Mouse (Mus musculus): ENCODE measurements around the gene Gm13090. TPM values are rescaled to one million over a fixed set of nuclear protein-coding genes. Genes with fewer than 3 reads are reported as not detected.

Gene Gm13090
- total and polyA plus RNA-seq, 2 experiments from 2014 or later = not detected

GRCm38 (mm10) chr4:151087358-151087757 is 2.0 kb upstream of the Gm13090 start:
- Histone ChIP-seq H3K4me2 (ENCODE audit: low read depth, low read length, poor library complexity, severe bottlenecking) (no peak overlapping the region), H3K9ac (replicated peaks; ENCODE audit: low read length, poor library complexity, severe bottlenecking) (no peak overlapping the region), H3K9me3 (ENCODE audit: low read length) (no peaks in the 10 kb centered on the region), H3K36me3 (ENCODE audit: insufficient read depth, low read length) (peaks cover 39% of the 10 kb centered on the region), H3K4me1 (ENCODE audit: insufficient read depth, low read length) (no peaks in the 10 kb centered on the region), H3K27me3 (ENCODE audit: insufficient read depth, low read length) (no peaks in the 10 kb centered on the region), H3K27ac (ENCODE audit: low read depth, low read length) (no peak overlapping the region), H3K4me3 (ENCODE audit: low read depth, low read length) (no peak overlapping the region)
- WGBS = 100% methylated on average over 1 of the region's 1 CpGs
- DNase-seq (ENCODE audit: low spot score) (no peak), ATAC-seq (ENCODE audit: low FRiP score) (no peak)
- peak; percentile 60 for TF ChIP-seq CTCF (IDR thresholded peaks at IDR 0.05)

DNA sequence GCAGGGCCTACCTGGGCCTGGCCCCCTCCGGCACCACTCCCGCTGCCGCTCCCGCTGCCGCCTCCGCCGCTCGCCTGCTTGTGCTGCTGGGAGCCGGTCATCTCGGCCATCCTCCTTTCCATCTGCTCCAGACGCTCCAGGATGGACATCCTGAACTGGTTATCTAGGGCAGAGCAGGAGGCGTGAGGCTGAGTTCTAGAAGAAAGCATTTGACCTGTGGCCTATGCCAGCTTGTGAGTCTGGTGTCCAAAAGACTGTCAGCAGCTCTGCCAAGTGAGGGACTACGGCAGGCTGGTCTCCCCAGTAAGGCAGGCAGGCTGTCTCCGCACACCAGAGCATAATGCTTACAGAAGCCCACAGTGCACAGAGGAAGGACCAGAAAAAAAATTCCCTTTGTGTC is 551 bp upstream of the Gm13090 start:
- peak; percentile 47 for DNase-seq (ENCODE audit: low spot score)
- no peak for TF ChIP-seq CTCF (IDR thresholded peaks at IDR 0.05)
- Histone ChIP-seq H3K27ac (ENCODE audit: low read depth, low read length) (no peak overlapping the region), H3K36me3 (ENCODE audit: insufficient read depth, low read length) (peaks cover 26% of the 10 kb centered on the region), H3K4me1 (ENCODE audit: insufficient read depth, low read length) (no peaks in the 10 kb centered on the region), H3K27me3 (ENCODE audit: insufficient read depth, low read length) (no peaks in the 10 kb centered on the region), H3K9me3 (ENCODE audit: low read length) (no peaks in the 10 kb centered on the region), H3K4me3 (ENCODE audit: low read depth, low read length) (no peak overlapping the region), H3K4me2 (ENCODE audit: low read depth, low read length, poor library complexity, severe bottlenecking) (no peak overlapping the region), H3K9ac (replicated peaks; ENCODE audit: low read length, poor library complexity, severe bottlenecking) (no peak overlapping the region)
- no peak for ATAC-seq (ENCODE audit: low FRiP score)
- WGBS = 90% methylated on average over 14 of the region's 14 CpGs

DNA sequence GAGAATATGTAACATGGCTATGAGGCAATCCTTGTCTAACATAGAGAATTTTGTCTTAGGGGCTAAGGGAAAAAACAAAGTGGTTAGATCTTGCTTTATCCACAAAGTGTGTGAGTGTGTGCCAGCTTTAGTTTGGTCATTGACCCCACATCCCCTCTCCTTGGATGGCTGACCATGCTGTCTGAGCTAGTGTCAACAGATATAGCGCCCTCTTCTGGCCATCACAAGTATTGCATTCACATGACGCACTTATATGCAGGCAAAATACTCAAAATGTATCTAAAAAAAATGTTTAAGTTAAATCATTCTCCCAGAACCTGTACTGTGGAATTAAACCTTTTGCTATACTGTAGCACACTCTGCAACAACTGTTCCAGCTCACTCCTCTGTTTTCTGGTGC is 5.8 kb downstream of the Gm13090 start:
- H3K27ac ChIP-seq (ENCODE audit: low read depth, low read length) = no peak overlapping the region
- 25% methylated on average over 2 of the region's 2 CpGs for WGBS
- no peaks in the 10 kb centered on the region for H3K4me1 ChIP-seq (ENCODE audit: insufficient read depth, low read length)
- no peak overlapping the region for H3K4me3 ChIP-seq (ENCODE audit: low read depth, low read length)
- peak; percentile 82 for TF ChIP-seq CTCF (IDR thresholded peaks at IDR 0.05)
- no peaks in the 10 kb centered on the region for H3K36me3 ChIP-seq (ENCODE audit: insufficient read depth, low read length)
- H3K9ac ChIP-seq (replicated peaks; ENCODE audit: low read length, poor library complexity, severe bottlenecking) = no peak overlapping the region
- no peaks in the 10 kb centered on the region for H3K9me3 ChIP-seq (ENCODE audit: low read length)
- ATAC-seq (ENCODE audit: low FRiP score) (0 out of 2 replicates have a peak, but pooled peaks have one; percentile 41), DNase-seq (ENCODE audit: low spot score) (peak; percentile 64)
- H3K27me3 ChIP-seq (ENCODE audit: insufficient read depth, low read length) = no peaks in the 10 kb centered on the region
- H3K4me2 ChIP-seq (ENCODE audit: low read depth, low read length, poor library complexity, severe bottlenecking) = no peak overlapping the region

- TF ChIP-seq CTCF (IDR thresholded peaks at IDR 0.05) = no peak
- Histone ChIP-seq H3K4me1 (ENCODE audit: insufficient read depth, low read length) (no peaks in the 10 kb centered on the region), H3K9ac (replicated peaks; ENCODE audit: low read length, poor library complexity, severe bottlenecking) (no peak overlapping the region), H3K27ac (ENCODE audit: low read depth, low read length) (no peak overlapping the region), H3K9me3 (ENCODE audit: low read length) (no peaks in the 10 kb centered on the region), H3K4me2 (ENCODE audit: low read depth, low read length, poor library complexity, severe bottlenecking) (no peak overlapping the region), H3K4me3 (ENCODE audit: low read depth, low read length) (no peak overlapping the region), H3K36me3 (ENCODE audit: insufficient read depth, low read length) (no peaks in the 10 kb centered on the region), H3K27me3 (ENCODE audit: insufficient read depth, low read length) (no peaks in the 10 kb centered on the region)
- 86% methylated on average over 18 of the region's 18 CpGs for WGBS
- DNase-seq (ENCODE audit: low spot score) = no peak
- ATAC-seq (ENCODE audit: low FRiP score) = no peak
Measured at GRCm38 (mm10) chr4:151096334-151097103, 7.1 kb downstream of the Gm13090 start.

DNA sequence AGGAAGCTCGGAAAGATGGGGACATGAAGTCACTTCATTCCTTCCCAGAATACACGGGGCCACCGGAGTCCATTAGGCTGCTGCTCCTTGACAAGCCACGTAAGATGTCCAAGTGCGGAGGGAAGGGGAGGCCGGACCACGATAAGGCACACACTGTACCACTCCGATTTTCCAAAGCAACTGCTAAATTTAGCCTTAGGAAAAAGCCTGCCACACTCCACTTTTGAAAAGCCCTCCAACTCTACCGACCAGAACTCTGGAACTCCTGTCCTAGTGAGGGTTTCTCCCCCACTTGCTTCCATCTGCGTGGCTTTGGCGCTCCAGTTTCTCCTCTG is 7.7 kb downstream of the Gm13090 start:
- no peak for TF ChIP-seq CTCF (IDR thresholded peaks at IDR 0.05)
- H3K4me3 ChIP-seq (ENCODE audit: low read depth, low read length) = no peak overlapping the region
- WGBS = 84% methylated on average over 11 of the region's 11 CpGs

GRCm38 (mm10) chr4:151103646-151104045 is 14.3 kb downstream of the Gm13090 start:
- Histone ChIP-seq H3K36me3 (ENCODE audit: insufficient read depth, low read length) (no peaks in the 10 kb centered on the region), H3K9me3 (ENCODE audit: low read length) (no peaks in the 10 kb centered on the region), H3K27ac (ENCODE audit: low read depth, low read length) (no peak overlapping the region), H3K4me2 (ENCODE audit: low read depth, low read length, poor library complexity, severe bottlenecking) (peak overlapping the region; percentile 32; the same call in 1 of the 2 replicates), H3K27me3 (ENCODE audit: insufficient read depth, low read length) (no peaks in the 10 kb centered on the region), H3K9ac (replicated peaks; ENCODE audit: low read length, poor library complexity, severe bottlenecking) (no peak overlapping the region), H3K4me3 (ENCODE audit: low read depth, low read length) (no peak overlapping the region), H3K4me1 (ENCODE audit: insufficient read depth, low read length) (peaks cover 13% of the 10 kb centered on the region; the same call in 1 of the 2 replicates)
- 68% methylated on average over 11 of the region's 11 CpGs for WGBS
- DNase-seq (ENCODE audit: low spot score) (peak; percentile 22), ATAC-seq (ENCODE audit: low FRiP score) (no peak)
- TF ChIP-seq CTCF (IDR thresholded peaks at IDR 0.05) = no peak

More for the DNA sequence above, 7.7 kb downstream of the Gm13090 start:
- no peaks in the 10 kb centered on the region for H3K36me3 ChIP-seq (ENCODE audit: insufficient read depth, low read length)
- no peaks in the 10 kb centered on the region for H3K27me3 ChIP-seq (ENCODE audit: insufficient read depth, low read length)
- DNase-seq (ENCODE audit: low spot score) = no peak
- H3K9me3 ChIP-seq (ENCODE audit: low read length) = no peaks in the 10 kb centered on the region
- no peak overlapping the region for H3K27ac ChIP-seq (ENCODE audit: low read depth, low read length)
- H3K4me2 ChIP-seq (ENCODE audit: low read depth, low read length, poor library complexity, severe bottlenecking) = no peak overlapping the region
- H3K9ac ChIP-seq (replicated peaks; ENCODE audit: low read length, poor library complexity, severe bottlenecking) = no peak overlapping the region
- H3K4me1 ChIP-seq (ENCODE audit: insufficient read depth, low read length) = no peaks in the 10 kb centered on the region
- no peak for ATAC-seq (ENCODE audit: low FRiP score)
